Mouse (Mus musculus) small intestine, adult 2 months (tissue): ENCODE data around the gene Cant1.

Source experiments
- CTCF ChIP-seq: fragments of 200-500 bp; IDR thresholded peaks from 2 replicates; pipeline ENCODE4 v1.5.1; 2012; ENCODE audit warnings: low read depth, mild to moderate bottlenecking, control low read depth, inconsistent platforms, low read length, moderate library complexity, mixed read lengths; ENCODE audit not compliant: insufficient replicate concordance, insufficient read length; ENCODE audit errors: extremely low read depth
- POLR2A ChIP-seq: fragments of 200-500 bp; IDR thresholded peaks from 2 replicates; pipeline ENCODE4 v1.6.1; 2012; ENCODE audit warnings: low read depth, mild to moderate bottlenecking, control low read depth, inconsistent platforms, low read length, moderate library complexity

- TF ChIP-seq CTCF (no peak), POLR2A (peak; percentile 87)
These were observed 3.3 kb downstream of the Cant1 start for GRCm38 (mm10) chr11:118415630-118416029.
